Mouse (Mus musculus): ENCODE measurements around the gene Umps. TPM values are rescaled to one million over a fixed set of nuclear protein-coding genes. Genes with fewer than 3 reads are reported as not detected.

The Umps gene
- polyA plus RNA-seq, 1 experiment from 2014 or later: 62.9 TPM

DNA sequence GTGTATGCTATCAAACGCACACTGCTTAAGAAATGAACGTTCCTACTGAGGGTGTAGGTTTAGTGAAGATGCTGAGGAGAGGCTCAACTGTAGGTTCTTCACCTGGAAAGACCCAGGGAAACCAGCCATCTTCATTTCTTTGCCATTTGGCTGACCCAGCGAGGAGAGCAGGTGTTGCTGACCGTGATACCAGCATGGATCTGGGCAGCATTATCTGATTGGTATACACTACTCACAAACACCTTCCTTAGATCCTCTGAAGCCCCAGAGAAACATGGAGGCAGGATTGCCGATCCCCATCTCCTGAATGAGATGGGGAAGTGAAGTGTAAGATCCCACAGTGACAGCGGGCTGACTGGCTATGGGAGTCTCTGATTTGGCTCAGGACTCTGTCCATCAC, 31.2 kb upstream of the Umps start:
- Histone ChIP-seq H3K9me3 (ENCODE audit: control insufficient read depth, low read depth, low read length) (no peaks in the 10 kb centered on the region), H3K4me1 (ENCODE audit: control insufficient read depth, insufficient read depth, low read length) (0 out of 2 replicates have a peak, but pooled peaks cover 4% of the 10 kb centered on the region), H3K4me3 (ENCODE audit: low read depth, low read length) (no peak overlapping the region), H3K36me3 (ENCODE audit: control insufficient read depth, insufficient read depth, low read length) (no peaks in the 10 kb centered on the region), H3K27ac (ENCODE audit: low read length) (no peak overlapping the region), H3K4me2 (replicated peaks; ENCODE audit: low read depth, low read length) (no peak overlapping the region), H3K9ac (replicated peaks; ENCODE audit: low read depth, low read length) (no peak overlapping the region), H3K27me3 (ENCODE audit: control insufficient read depth, insufficient read depth, low read length) (no peaks in the 10 kb centered on the region)
- ATAC-seq (ENCODE audit: insufficient number of reproducible peaks, insufficient read depth, low FRiP score, low read depth): no peak
- 76% methylated on average over 6 of the region's 6 CpGs for WGBS

DNA sequence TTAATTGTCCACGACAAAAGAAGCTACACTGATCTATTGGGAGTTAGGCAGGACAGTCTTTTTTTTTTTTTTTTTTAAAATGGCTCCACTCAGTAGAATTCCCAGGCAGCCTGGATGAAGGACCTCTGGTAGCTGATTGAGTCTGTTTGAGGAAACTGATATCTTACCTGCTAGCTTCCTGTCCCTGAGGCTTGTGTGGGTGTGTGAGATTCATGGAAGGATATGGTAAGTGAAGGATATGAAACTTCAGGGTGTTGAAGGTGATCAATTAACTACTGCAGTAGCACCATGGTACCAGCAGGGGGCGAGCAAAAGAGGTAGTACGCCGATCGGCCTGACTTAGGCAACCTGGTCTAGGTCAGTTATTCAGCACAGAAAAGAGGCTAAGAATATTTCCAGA, 29.2 kb upstream of the Umps start:
- H3K9me3 ChIP-seq (ENCODE audit: control insufficient read depth, low read depth, low read length): no peaks in the 10 kb centered on the region
- no peaks in the 10 kb centered on the region for H3K36me3 ChIP-seq (ENCODE audit: control insufficient read depth, insufficient read depth, low read length)
- no peak for ATAC-seq (ENCODE audit: insufficient number of reproducible peaks, insufficient read depth, low FRiP score, low read depth)
- 7% methylated on average over 5 of the region's 5 CpGs for WGBS
- no peaks in the 10 kb centered on the region for H3K27me3 ChIP-seq (ENCODE audit: control insufficient read depth, insufficient read depth, low read length)
- no peak overlapping the region for H3K9ac ChIP-seq (replicated peaks; ENCODE audit: low read depth, low read length)
- H3K4me3 ChIP-seq (ENCODE audit: low read depth, low read length): no peak overlapping the region
- peaks cover 2% of the 10 kb centered on the region; the same call in 1 of the 2 replicates for H3K4me1 ChIP-seq (ENCODE audit: control insufficient read depth, insufficient read depth, low read length)
- no peak overlapping the region for H3K27ac ChIP-seq (ENCODE audit: low read length)
- no peak overlapping the region for H3K4me2 ChIP-seq (replicated peaks; ENCODE audit: low read depth, low read length)

- 73% methylated on average over 3 of the region's 3 CpGs for WGBS
- no peak for ATAC-seq (ENCODE audit: insufficient number of reproducible peaks, insufficient read depth, low FRiP score, low read depth)
Measured at GRCm38 (mm10) chr16:33995496-33995895, 28.7 kb upstream of the Umps start.

DNA sequence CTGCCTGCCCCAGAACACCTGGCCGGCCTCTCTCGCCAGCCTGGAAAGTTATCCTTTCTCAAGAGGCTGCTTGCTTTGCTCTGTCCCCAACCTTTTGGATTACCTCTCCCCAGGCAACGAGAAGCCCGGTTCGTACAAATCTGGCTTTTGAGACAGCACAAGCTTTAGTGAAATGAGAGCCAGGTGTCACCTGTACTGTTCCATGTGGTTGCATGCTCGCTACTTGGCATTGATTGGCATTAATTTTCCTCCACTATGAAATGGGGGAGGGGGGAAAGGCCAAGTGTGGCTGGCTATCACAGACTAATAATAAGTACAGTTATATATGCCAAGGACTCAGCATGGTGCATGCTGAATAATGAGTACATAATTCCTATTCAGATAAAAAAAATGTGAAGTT, 27.5 kb upstream of the Umps start:
- Histone ChIP-seq H3K9me3 (ENCODE audit: control insufficient read depth, low read depth, low read length) (no peaks in the 10 kb centered on the region), H3K4me1 (ENCODE audit: control insufficient read depth, insufficient read depth, low read length) (no peaks in the 10 kb centered on the region; the same call in 1 of the 2 replicates), H3K36me3 (ENCODE audit: control insufficient read depth, insufficient read depth, low read length) (no peaks in the 10 kb centered on the region), H3K4me2 (replicated peaks; ENCODE audit: low read depth, low read length) (no peak overlapping the region), H3K27ac (ENCODE audit: low read length) (no peak overlapping the region), H3K27me3 (ENCODE audit: control insufficient read depth, insufficient read depth, low read length) (no peaks in the 10 kb centered on the region), H3K4me3 (ENCODE audit: low read depth, low read length) (no peak overlapping the region), H3K9ac (replicated peaks; ENCODE audit: low read depth, low read length) (no peak overlapping the region)
- ATAC-seq (ENCODE audit: insufficient number of reproducible peaks, insufficient read depth, low FRiP score, low read depth): no peak
- WGBS: 86% methylated on average over 6 of the region's 6 CpGs

More at GRCm38 (mm10) chr16:33995496-33995895, 28.7 kb upstream of the Umps start:
- no peaks in the 10 kb centered on the region for H3K27me3 ChIP-seq (ENCODE audit: control insufficient read depth, insufficient read depth, low read length)
- H3K4me2 ChIP-seq (replicated peaks; ENCODE audit: low read depth, low read length): no peak overlapping the region
- no peak overlapping the region for H3K27ac ChIP-seq (ENCODE audit: low read length)
- no peak overlapping the region for H3K4me3 ChIP-seq (ENCODE audit: low read depth, low read length)
- H3K9me3 ChIP-seq (ENCODE audit: control insufficient read depth, low read depth, low read length): no peaks in the 10 kb centered on the region
- H3K36me3 ChIP-seq (ENCODE audit: control insufficient read depth, insufficient read depth, low read length): no peaks in the 10 kb centered on the region
- no peaks in the 10 kb centered on the region; the same call in 1 of the 2 replicates for H3K4me1 ChIP-seq (ENCODE audit: control insufficient read depth, insufficient read depth, low read length)
- H3K9ac ChIP-seq (replicated peaks; ENCODE audit: low read depth, low read length): no peak overlapping the region

GRCm38 (mm10) chr16:33990712-33991111, 23.9 kb upstream of the Umps start:
- WGBS: 61% methylated on average over 4 of the region's 4 CpGs
- Histone ChIP-seq H3K4me1 (ENCODE audit: control insufficient read depth, insufficient read depth, low read length) (no peaks in the 10 kb centered on the region; the same call in 1 of the 2 replicates), H3K27ac (ENCODE audit: low read length) (no peak overlapping the region), H3K36me3 (ENCODE audit: control insufficient read depth, insufficient read depth, low read length) (no peaks in the 10 kb centered on the region), H3K4me3 (ENCODE audit: low read depth, low read length) (no peak overlapping the region), H3K9me3 (ENCODE audit: control insufficient read depth, low read depth, low read length) (no peaks in the 10 kb centered on the region), H3K4me2 (replicated peaks; ENCODE audit: low read depth, low read length) (no peak overlapping the region), H3K9ac (replicated peaks; ENCODE audit: low read depth, low read length) (no peak overlapping the region), H3K27me3 (ENCODE audit: control insufficient read depth, insufficient read depth, low read length) (no peaks in the 10 kb centered on the region)
- ATAC-seq (ENCODE audit: insufficient number of reproducible peaks, insufficient read depth, low FRiP score, low read depth): no peak

GRCm38 (mm10) chr16:33989106-33989505, 22.3 kb upstream of the Umps start:
- H3K27ac ChIP-seq (ENCODE audit: low read length): no peak overlapping the region
- 83% methylated on average over 1 of the region's 1 CpGs for WGBS
- no peak overlapping the region for H3K4me3 ChIP-seq (ENCODE audit: low read depth, low read length)
- no peaks in the 10 kb centered on the region; the same call in 1 of the 2 replicates for H3K4me1 ChIP-seq (ENCODE audit: control insufficient read depth, insufficient read depth, low read length)
- H3K9ac ChIP-seq (replicated peaks; ENCODE audit: low read depth, low read length): no peak overlapping the region
- ATAC-seq (ENCODE audit: insufficient number of reproducible peaks, insufficient read depth, low FRiP score, low read depth): no peak
- no peak overlapping the region for H3K4me2 ChIP-seq (replicated peaks; ENCODE audit: low read depth, low read length)
- H3K9me3 ChIP-seq (ENCODE audit: control insufficient read depth, low read depth, low read length): no peaks in the 10 kb centered on the region
- H3K36me3 ChIP-seq (ENCODE audit: control insufficient read depth, insufficient read depth, low read length): no peaks in the 10 kb centered on the region
- H3K27me3 ChIP-seq (ENCODE audit: control insufficient read depth, insufficient read depth, low read length): no peaks in the 10 kb centered on the region

DNA sequence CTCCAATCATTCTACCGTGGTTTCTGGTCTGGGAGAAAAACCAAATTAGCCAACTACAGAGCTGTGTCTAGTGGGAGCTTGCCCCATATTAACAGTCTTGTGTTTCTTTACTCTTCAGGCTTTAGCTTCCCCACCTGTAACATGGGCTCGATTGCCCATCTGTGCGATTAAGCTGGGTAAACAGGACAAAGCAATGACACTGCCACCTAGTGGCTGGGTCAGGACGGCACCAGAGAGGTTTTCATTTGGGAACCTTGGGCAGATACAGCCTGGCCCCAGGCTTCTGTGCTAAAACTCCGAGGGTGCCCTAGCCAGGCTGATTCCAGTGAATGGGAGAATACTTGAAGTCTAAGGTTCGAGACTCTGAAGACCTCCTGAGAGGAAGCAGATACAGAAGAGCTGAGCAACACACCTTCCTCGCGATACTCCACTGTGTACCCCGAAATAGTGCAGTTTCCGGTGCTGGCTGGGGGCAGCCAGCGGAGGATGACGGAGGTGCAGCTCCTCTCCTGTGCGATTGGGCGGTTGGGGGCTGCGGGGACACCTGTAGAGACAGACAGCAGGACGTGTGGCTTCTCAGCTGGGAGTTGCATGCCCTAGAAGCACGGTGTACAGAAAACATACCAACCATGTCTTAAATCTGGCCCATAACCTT, 21.6 kb upstream of the Umps start:
- Histone ChIP-seq H3K4me2 (replicated peaks; ENCODE audit: low read depth, low read length) (no peak overlapping the region), H3K9ac (replicated peaks; ENCODE audit: low read depth, low read length) (no peak overlapping the region), H3K36me3 (ENCODE audit: control insufficient read depth, insufficient read depth, low read length) (no peaks in the 10 kb centered on the region), H3K4me1 (ENCODE audit: control insufficient read depth, insufficient read depth, low read length) (no peaks in the 10 kb centered on the region; the same call in 1 of the 2 replicates), H3K9me3 (ENCODE audit: control insufficient read depth, low read depth, low read length) (no peaks in the 10 kb centered on the region), H3K27ac (ENCODE audit: low read length) (no peak overlapping the region), H3K4me3 (ENCODE audit: low read depth, low read length) (no peak overlapping the region), H3K27me3 (ENCODE audit: control insufficient read depth, insufficient read depth, low read length) (no peaks in the 10 kb centered on the region)
- 66% methylated on average over 17 of the region's 17 CpGs for WGBS
- no peak; the same call in 1 of the 2 replicates for ATAC-seq (ENCODE audit: insufficient number of reproducible peaks, insufficient read depth, low FRiP score, low read depth)

DNA sequence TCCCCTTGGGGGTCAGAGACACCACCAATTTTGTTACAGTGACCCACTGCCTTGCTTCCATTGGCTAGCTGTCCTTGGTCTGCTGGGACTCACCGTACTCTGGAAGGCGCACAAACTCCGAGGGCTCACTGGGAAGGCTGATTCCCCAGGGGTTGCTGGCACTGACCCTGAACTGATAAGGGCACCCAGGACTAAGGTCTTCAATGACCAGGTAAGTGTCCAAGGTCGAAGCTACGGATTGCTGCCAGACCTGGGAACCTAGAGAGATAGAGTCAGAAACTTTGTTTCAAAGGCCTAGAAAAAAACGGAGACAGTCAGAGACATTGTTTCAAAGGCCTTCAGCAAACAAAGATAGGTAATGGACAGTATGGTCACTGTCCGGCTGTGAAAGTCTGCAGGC, 20.2 kb upstream of the Umps start:
- H3K36me3 ChIP-seq (ENCODE audit: control insufficient read depth, insufficient read depth, low read length): no peaks in the 10 kb centered on the region
- 83% methylated on average over 7 of the region's 7 CpGs for WGBS
- H3K27me3 ChIP-seq (ENCODE audit: control insufficient read depth, insufficient read depth, low read length): no peaks in the 10 kb centered on the region
- no peak overlapping the region for H3K4me2 ChIP-seq (replicated peaks; ENCODE audit: low read depth, low read length)
- no peak overlapping the region for H3K4me3 ChIP-seq (ENCODE audit: low read depth, low read length)
- H3K9me3 ChIP-seq (ENCODE audit: control insufficient read depth, low read depth, low read length): no peaks in the 10 kb centered on the region
- no peak overlapping the region for H3K27ac ChIP-seq (ENCODE audit: low read length)
- no peak overlapping the region for H3K9ac ChIP-seq (replicated peaks; ENCODE audit: low read depth, low read length)
- no peaks in the 10 kb centered on the region; the same call in 1 of the 2 replicates for H3K4me1 ChIP-seq (ENCODE audit: control insufficient read depth, insufficient read depth, low read length)
- no peak for ATAC-seq (ENCODE audit: insufficient number of reproducible peaks, insufficient read depth, low FRiP score, low read depth)

DNA sequence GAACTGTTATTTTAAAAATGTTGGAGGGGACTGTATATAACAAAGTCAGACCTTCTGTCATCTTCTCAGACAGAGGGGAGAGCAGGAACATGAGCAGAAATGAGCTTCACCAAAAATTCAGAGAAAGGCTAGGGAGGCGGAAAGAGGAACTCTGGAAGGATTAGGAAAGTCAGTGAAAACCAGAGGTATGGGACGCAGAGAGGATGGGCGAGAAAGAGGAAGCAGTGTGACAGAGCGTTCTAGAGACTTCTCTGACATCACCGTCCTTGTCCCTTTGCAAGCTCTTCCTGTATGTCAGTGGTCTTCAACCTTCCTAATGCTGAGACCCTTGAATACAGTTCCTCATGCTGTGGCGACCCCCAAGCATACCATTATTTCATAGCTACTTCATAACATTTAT, 18.5 kb upstream of the Umps start:
- no peak overlapping the region for H3K27ac ChIP-seq (ENCODE audit: low read length)
- no peaks in the 10 kb centered on the region for H3K27me3 ChIP-seq (ENCODE audit: control insufficient read depth, insufficient read depth, low read length)
- H3K4me2 ChIP-seq (replicated peaks; ENCODE audit: low read depth, low read length): no peak overlapping the region
- no peaks in the 10 kb centered on the region for H3K4me1 ChIP-seq (ENCODE audit: control insufficient read depth, insufficient read depth, low read length)
- H3K9me3 ChIP-seq (ENCODE audit: control insufficient read depth, low read depth, low read length): no peaks in the 10 kb centered on the region
- no peak overlapping the region for H3K9ac ChIP-seq (replicated peaks; ENCODE audit: low read depth, low read length)
- H3K4me3 ChIP-seq (ENCODE audit: low read depth, low read length): no peak overlapping the region
- no peaks in the 10 kb centered on the region for H3K36me3 ChIP-seq (ENCODE audit: control insufficient read depth, insufficient read depth, low read length)
- no peak for ATAC-seq (ENCODE audit: insufficient number of reproducible peaks, insufficient read depth, low FRiP score, low read depth)
- WGBS: 77% methylated on average over 6 of the region's 6 CpGs
